Mouse (Mus musculus) thymus, adult 2 months (tissue): Measurements from ENCODE around the gene Dennd2c. TPM values are rescaled to one million over a fixed set of nuclear protein-coding genes. Genes with fewer than 3 reads are reported as not detected.
"Not testable (repeated sequence)": the region's sequence is repeated elsewhere in the genome, so short reads cannot be mapped to it uniquely, and the experiment has no call there.

ENCODE experiments used
- DNase-seq: peaks from one replicate; pipeline ENCODE4 v3.0.0; 2021
- H3K27ac ChIP-seq: fragments of 200-500 bp; 2 replicates; pipeline ENCODE4 v1.5.1; 2012; ENCODE audit warnings: low read length, control low read depth; ENCODE audit not compliant: control insufficient read depth, insufficient read depth
- H3K27me3 ChIP-seq: fragments of 200-500 bp; 2 replicates; pipeline ENCODE4 v1.6.1; 2012; ENCODE audit warnings: mild to moderate bottlenecking, low read length, moderate library complexity, mixed read lengths; ENCODE audit not compliant: control insufficient read depth, insufficient read depth
- H3K36me3 ChIP-seq: fragments of 200-500 bp; 2 replicates; pipeline ENCODE4 v1.6.1; 2012; ENCODE audit warnings: mild to moderate bottlenecking, low read length, moderate library complexity; ENCODE audit not compliant: control insufficient read depth, insufficient read depth
- H3K4me1 ChIP-seq: fragments of 200-500 bp; replicated peaks from 2 replicates; pipeline ENCODE4 v1.6.1; 2012; ENCODE audit warnings: low read length; ENCODE audit not compliant: control insufficient read depth, insufficient read depth
- H3K4me3 ChIP-seq: fragments of 200-500 bp; 2 replicates; pipeline ENCODE4 v1.5.1; 2012; ENCODE audit warnings: mild to moderate bottlenecking, low read length, control low read depth, moderate library complexity; ENCODE audit not compliant: control insufficient read depth, insufficient read depth
- CTCF ChIP-seq: fragments of 200-500 bp; IDR thresholded peaks from 2 replicates; pipeline ENCODE4 v1.5.1; 2012; ENCODE audit warnings: mild to moderate bottlenecking, control low read depth, low read length, moderate library complexity, borderline replicate concordance; ENCODE audit not compliant: control insufficient read depth, poor library complexity, insufficient read depth; ENCODE audit errors: extremely low read depth
- POLR2A ChIP-seq: fragments of 200-500 bp; IDR thresholded peaks from 2 replicates; pipeline ENCODE4 v1.6.1; 2012; ENCODE audit warnings: mild to moderate bottlenecking, low read length, control low read depth, moderate library complexity; ENCODE audit not compliant: control insufficient read depth, poor library complexity, insufficient read depth; ENCODE audit errors: extremely low read depth
- WGBS: fragments of 180-500 bp; shearing (Covaris S2); methylation state at CpG from one replicate; pipeline ENCODE4 v1.1.7; 2018; 5-methylcytosine and 5-hydroxymethylcytosine counted together
- polyA plus RNA-seq: library from polyadenylated mRNA; depleted of rRNA; stranded (reverse); fragments of >200 nt; gene quantifications from 2 replicates; pipeline ENCODE4 v1.2.3, GENCODE M21; 2012

The Dennd2c gene
- polyA plus RNA-seq, 1 experiment = 2.2 TPM

- H3K27me3 ChIP-seq = no peaks in the 10 kb centered on the region
- H3K4me3 ChIP-seq = no peak overlapping the region
- no peak for DNase-seq
- 69% methylated on average over 8 of the region's 8 CpGs for WGBS
- H3K27ac ChIP-seq = no peak overlapping the region
- H3K36me3 ChIP-seq = no peaks in the 10 kb centered on the region
- TF ChIP-seq CTCF (no peak), POLR2A (no peak)
- peaks cover 9% of the 10 kb centered on the region for H3K4me1 ChIP-seq
Observed at GRCm38 (mm10) chr3:103129367-103130159, 27.2 kb downstream of the Dennd2c start.

- no peaks in the 10 kb centered on the region for H3K36me3 ChIP-seq
- 19% methylated on average over 6 of the region's 6 CpGs for WGBS
- peak; percentile 11 for DNase-seq
- peaks cover 9% of the 10 kb centered on the region for H3K4me1 ChIP-seq
- TF ChIP-seq POLR2A (no peak), CTCF (no peak)
- no peaks in the 10 kb centered on the region for H3K27me3 ChIP-seq
- no peak overlapping the region for H3K27ac ChIP-seq
- H3K4me3 ChIP-seq = no peak overlapping the region
Observed at GRCm38 (mm10) chr3:103130236-103130751, 27.9 kb downstream of the Dennd2c start.

GRCm38 (mm10) chr3:103133098-103133497 lies 30.7 kb downstream of the Dennd2c start:
- Histone ChIP-seq H3K27me3 (no peaks in the 10 kb centered on the region), H3K4me1 (peaks cover 11% of the 10 kb centered on the region), H3K27ac (no peak overlapping the region), H3K36me3 (no peaks in the 10 kb centered on the region), H3K4me3 (no peak overlapping the region)
- WGBS = 97% methylated on average over 10 of the region's 10 CpGs
- TF ChIP-seq CTCF (no peak), POLR2A (no peak)
- no peak for DNase-seq

GRCm38 (mm10) chr3:103136414-103137077 lies 34.1 kb downstream of the Dennd2c start:
- H3K36me3 ChIP-seq = no peaks in the 10 kb centered on the region
- H3K4me1 ChIP-seq = peaks cover 14% of the 10 kb centered on the region
- 95% methylated on average over 4 of the region's 4 CpGs for WGBS
- no peak overlapping the region for H3K4me3 ChIP-seq
- no peak overlapping the region for H3K27ac ChIP-seq
- no peaks in the 10 kb centered on the region for H3K27me3 ChIP-seq
- TF ChIP-seq CTCF (no peak), POLR2A (no peak)
- no peak for DNase-seq

GRCm38 (mm10) chr3:103139047-103139446 lies 36.6 kb downstream of the Dennd2c start:
- Histone ChIP-seq H3K27me3 (no peaks in the 10 kb centered on the region), H3K36me3 (no peaks in the 10 kb centered on the region), H3K4me1 (peaks cover 14% of the 10 kb centered on the region), H3K4me3 (no peak overlapping the region), H3K27ac (no peak overlapping the region)
- TF ChIP-seq POLR2A (no peak), CTCF (no peak)
- WGBS = 69% methylated on average over 8 of the region's 8 CpGs
- DNase-seq = no peak

GRCm38 (mm10) chr3:103140095-103140838 lies 37.9 kb downstream of the Dennd2c start:
- DNase-seq = peak; percentile 13
- H3K4me1 ChIP-seq = peaks cover 14% of the 10 kb centered on the region
- H3K27me3 ChIP-seq, H3K36me3 ChIP-seq, H3K4me3 ChIP-seq, H3K27ac ChIP-seq: not testable (repeated sequence)
- WGBS = 13% methylated on average over 11 of the region's 11 CpGs
